Mouse (Mus musculus) right cerebral cortex, adult 18-20 months (tissue): ENCODE data around the gene Pdzrn3.

Source experiments
- DNase-seq: peaks from one replicate; pipeline ENCODE4 v3.0.0; 2022; ENCODE audit warnings: mixed read lengths

Pdzrn3 gene

GRCm38 (mm10) chr6:101327196-101327595 is 50.5 kb downstream of the Pdzrn3 start:
- DNase-seq, result no peak

- no peak for DNase-seq
Measured at GRCm38 (mm10) chr6:101325842-101326639, 51.7 kb downstream of the Pdzrn3 start.

GRCm38 (mm10) chr6:101322580-101322979 is 55.1 kb downstream of the Pdzrn3 start:
- no peak for DNase-seq

GRCm38 (mm10) chr6:101320386-101320785 is 57.3 kb downstream of the Pdzrn3 start:
- DNase-seq, result no peak

- no peak for DNase-seq
Measured at GRCm38 (mm10) chr6:101319374-101319967, 58.2 kb downstream of the Pdzrn3 start.

- no peak for DNase-seq
Measured at GRCm38 (mm10) chr6:101318530-101318929, 59.2 kb downstream of the Pdzrn3 start.

GRCm38 (mm10) chr6:101311446-101311845 is 66.3 kb downstream of the Pdzrn3 start:
- no peak for DNase-seq

GRCm38 (mm10) chr6:101310491-101310890 is 67.2 kb downstream of the Pdzrn3 start:
- DNase-seq, result peak; percentile 47

- peak; percentile 75 for DNase-seq
Measured at GRCm38 (mm10) chr6:101307964-101308531, 69.6 kb downstream of the Pdzrn3 start.

GRCm38 (mm10) chr6:101306834-101307233 is 70.9 kb downstream of the Pdzrn3 start:
- DNase-seq, result peak; percentile 59

- no peak for DNase-seq
Measured at GRCm38 (mm10) chr6:101305543-101305942, 72.2 kb downstream of the Pdzrn3 start.

- DNase-seq, result peak; percentile 71
Measured at GRCm38 (mm10) chr6:101303959-101304738, 73.5 kb downstream of the Pdzrn3 start.

GRCm38 (mm10) chr6:101303501-101303900 is 74.2 kb downstream of the Pdzrn3 start:
- no peak for DNase-seq

- DNase-seq, result no peak
Measured at GRCm38 (mm10) chr6:101301154-101301553, 76.5 kb downstream of the Pdzrn3 start.

GRCm38 (mm10) chr6:101299434-101299833 is 78.3 kb downstream of the Pdzrn3 start:
- no peak for DNase-seq

- DNase-seq, result no peak
Measured at GRCm38 (mm10) chr6:101297563-101298520, 79.9 kb downstream of the Pdzrn3 start.

- DNase-seq, result no peak
Measured at GRCm38 (mm10) chr6:101296997-101297396, 80.7 kb downstream of the Pdzrn3 start.

GRCm38 (mm10) chr6:101296280-101296679 is 81.4 kb downstream of the Pdzrn3 start:
- no peak for DNase-seq

- no peak for DNase-seq
Measured at GRCm38 (mm10) chr6:101293036-101293572, 84.6 kb downstream of the Pdzrn3 start.

GRCm38 (mm10) chr6:101291944-101292343 is 85.8 kb downstream of the Pdzrn3 start:
- DNase-seq, result no peak

GRCm38 (mm10) chr6:101290160-101290559 is 87.5 kb downstream of the Pdzrn3 start:
- no peak for DNase-seq

GRCm38 (mm10) chr6:101289428-101289827 is 88.3 kb downstream of the Pdzrn3 start:
- peak; percentile 57 for DNase-seq
